Mouse (Mus musculus) right cerebral cortex, adult 18-20 months (tissue): ENCODE measurements at regions not wholly inside any gene's neighbourhood (a gene's known extent, or its start where the extent isn't known, plus 50 kb on each side); places are given as distances from the start of the nearest gene placed in this dataset.

Experiments used
- DNase-seq: peaks from one replicate; pipeline ENCODE4 v3.0.0; 2022; ENCODE audit warnings: mixed read lengths

- DNase-seq = peak; percentile 74
These were observed 184.5 kb upstream of the Cpeb2 start for GRCm38 (mm10) chr5:43048196-43049050.

GRCm38 (mm10) chr5:43049381-43050301 is 183.3 kb upstream of the Cpeb2 start:
- no peak for DNase-seq

- no peak for DNase-seq
These were observed 181.9 kb upstream of the Cpeb2 start for GRCm38 (mm10) chr5:43050961-43051517.

GRCm38 (mm10) chr5:43052668-43053067 is 180.3 kb upstream of the Cpeb2 start:
- DNase-seq = no peak

GRCm38 (mm10) chr5:43054586-43054985 is 178.4 kb upstream of the Cpeb2 start:
- no peak for DNase-seq

GRCm38 (mm10) chr5:43055111-43055710 is 177.8 kb upstream of the Cpeb2 start:
- DNase-seq = no peak

GRCm38 (mm10) chr5:43056486-43056885 is 176.5 kb upstream of the Cpeb2 start:
- no peak for DNase-seq

- no peak for DNase-seq
These were observed 171.7 kb upstream of the Cpeb2 start for GRCm38 (mm10) chr5:43061243-43061642.

- no peak for DNase-seq
These were observed 171.1 kb upstream of the Cpeb2 start for GRCm38 (mm10) chr5:43061797-43062391.

GRCm38 (mm10) chr5:43062499-43062898 is 170.5 kb upstream of the Cpeb2 start:
- no peak for DNase-seq

GRCm38 (mm10) chr5:43063386-43063785 is 169.6 kb upstream of the Cpeb2 start:
- DNase-seq = no peak

GRCm38 (mm10) chr5:43071541-43071940 is 161.4 kb upstream of the Cpeb2 start:
- DNase-seq = no peak

- DNase-seq = no peak
These were observed 160.6 kb upstream of the Cpeb2 start for GRCm38 (mm10) chr5:43072340-43072739.

- no peak for DNase-seq
These were observed 158.4 kb upstream of the Cpeb2 start for GRCm38 (mm10) chr5:43074536-43074935.

GRCm38 (mm10) chr5:43080252-43080651 is 152.7 kb upstream of the Cpeb2 start:
- no peak for DNase-seq

GRCm38 (mm10) chr5:43081561-43082534 is 151.1 kb upstream of the Cpeb2 start:
- no peak for DNase-seq

- DNase-seq = no peak
These were observed 145.9 kb upstream of the Cpeb2 start for GRCm38 (mm10) chr5:43087077-43087476.

GRCm38 (mm10) chr5:43087907-43088387 is 145.0 kb upstream of the Cpeb2 start:
- peak; percentile 16 for DNase-seq

- DNase-seq = no peak
These were observed 144.1 kb upstream of the Cpeb2 start for GRCm38 (mm10) chr5:43088650-43089397.

- DNase-seq = no peak
These were observed 143.5 kb upstream of the Cpeb2 start for GRCm38 (mm10) chr5:43089475-43089874.
